Mouse (Mus musculus) brain, embryonic 18.5 days (tissue): ENCODE data around the gene Tigar.

Source experiments
- DNase-seq: peaks from one replicate; pipeline ENCODE4 v3.0.0-alpha.2; 2012; ENCODE audit warnings: low read depth, low spot score

Gene Tigar

GRCm38 (mm10) chr6:127081820-127082219, 27.5 kb downstream of the Tigar start:
- DNase-seq = no peak

DNA sequence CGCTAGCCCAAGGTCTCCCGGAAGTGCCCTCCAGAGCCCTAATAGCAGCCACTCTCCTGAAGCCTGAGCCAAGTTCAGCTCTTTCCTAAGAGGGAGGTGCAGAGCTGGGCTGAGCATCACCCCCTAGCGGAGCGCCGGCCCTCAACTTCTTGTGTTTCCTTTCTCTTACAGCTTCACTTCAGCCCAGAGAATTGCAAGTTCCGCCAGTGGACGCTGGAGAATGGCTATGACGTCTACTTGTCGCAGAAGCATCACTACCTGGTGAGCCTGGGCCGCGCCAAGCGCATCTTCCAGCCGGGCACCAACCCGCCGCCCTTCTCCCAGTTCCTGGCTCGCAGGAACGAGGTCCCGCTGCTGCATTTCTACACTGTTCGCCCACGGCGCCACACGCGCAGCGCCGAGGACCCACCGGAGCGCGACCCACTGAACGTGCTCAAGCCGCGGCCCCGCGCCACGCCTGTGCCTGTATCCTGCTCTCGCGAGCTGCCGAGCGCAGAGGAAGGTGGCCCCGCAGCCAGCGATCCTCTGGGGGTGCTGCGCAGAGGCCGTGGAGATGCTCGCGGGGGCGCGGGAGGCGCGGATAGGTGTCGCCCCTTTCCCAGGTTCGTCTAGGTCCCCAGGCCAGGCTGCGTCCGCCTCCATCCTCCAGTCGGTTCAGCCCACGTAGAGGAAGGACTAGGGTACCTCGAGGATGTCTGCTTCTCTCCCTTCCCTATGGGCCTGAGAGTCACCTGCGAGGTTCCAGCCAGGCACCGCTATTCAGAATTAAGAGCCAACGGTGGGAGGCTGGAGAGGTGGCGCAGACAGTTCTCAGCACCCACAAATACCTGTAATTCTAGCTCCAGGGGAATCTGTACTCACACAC, 29.3 kb downstream of the Tigar start:
- DNase-seq = peak; percentile 65

DNA sequence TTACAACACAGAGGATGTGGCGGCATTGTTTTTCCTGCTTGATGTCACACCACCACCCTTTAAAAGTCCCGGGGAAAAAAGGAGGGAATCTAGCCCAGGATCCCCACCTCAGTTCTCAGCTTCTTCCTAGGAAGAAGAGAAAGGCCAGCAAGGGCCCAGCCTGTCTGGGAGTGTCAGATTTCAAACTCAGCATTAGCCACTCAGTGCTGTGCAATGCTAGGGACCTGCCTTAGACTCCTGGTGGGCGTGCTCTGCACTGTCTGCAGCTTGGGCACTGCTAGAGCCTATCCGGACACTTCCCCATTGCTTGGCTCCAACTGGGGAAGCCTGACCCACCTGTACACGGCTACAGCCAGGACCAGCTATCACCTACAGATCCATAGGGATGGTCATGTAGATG, 36.5 kb downstream of the Tigar start, which contains the start of gene Fgf23:
Fgf23 (plus strand) TSS at position 86 of the 400 bp plus-strand sequence.
- no peak for DNase-seq

- no peak for DNase-seq
These were observed 44.5 kb downstream of the Tigar start for GRCm38 (mm10) chr6:127064815-127065214.

DNA sequence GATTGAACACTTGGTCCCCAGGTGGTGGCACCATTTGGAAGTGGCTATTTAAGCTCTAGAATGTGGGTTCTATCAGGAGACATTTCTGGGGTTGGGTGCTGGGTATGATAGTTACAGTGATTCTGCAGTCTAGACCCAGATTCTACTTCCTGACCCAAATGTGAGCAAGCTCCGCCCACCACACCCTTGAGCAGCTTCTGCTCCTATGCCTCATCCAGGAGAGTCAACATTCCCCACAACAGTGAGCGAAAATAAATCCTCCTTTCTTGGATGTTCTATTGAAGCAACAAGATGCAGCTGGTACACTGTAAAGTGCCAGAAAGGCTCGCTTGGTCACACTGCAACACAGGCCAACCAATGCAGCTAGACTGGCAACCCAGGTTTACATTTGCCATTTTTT, 45.4 kb downstream of the Tigar start:
- DNase-seq = no peak

DNA sequence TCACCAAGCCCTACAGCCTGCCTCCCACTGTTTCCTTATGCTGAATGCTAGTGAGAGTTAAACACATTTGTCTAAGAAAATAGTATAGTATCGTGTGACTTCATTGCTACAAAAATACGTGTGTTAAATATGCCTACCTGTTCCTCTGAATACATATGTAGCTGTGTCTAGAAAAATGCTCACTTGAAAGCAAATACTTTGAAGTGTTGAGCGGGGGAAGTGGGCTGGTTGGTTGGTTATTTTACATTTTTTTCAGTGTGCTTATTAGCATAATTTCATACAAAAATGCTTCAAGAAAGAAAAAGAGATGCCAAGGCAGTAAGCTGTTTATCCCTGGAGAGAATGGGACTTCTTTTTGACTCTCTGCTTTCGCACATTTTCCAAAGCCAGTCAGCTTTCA, 49.4 kb downstream of the Tigar start:
- no peak for DNase-seq

GRCm38 (mm10) chr6:127056990-127057588, 52.3 kb downstream of the Tigar start:
- no peak for DNase-seq

- DNase-seq = no peak
These were observed 58.5 kb downstream of the Tigar start for GRCm38 (mm10) chr6:127050847-127051246.

- DNase-seq = no peak
These were observed 64.4 kb downstream of the Tigar start for GRCm38 (mm10) chr6:127044909-127045308.
